Mouse (Mus musculus) bone marrow macrophage, adult 2 months (primary cell): Measurements from ENCODE around the gene Gm11596.
"Not testable (repeated sequence)": the region's sequence is repeated elsewhere in the genome, so short reads cannot be mapped to it uniquely, and the experiment has no call there.

Source experiments
- CTCF ChIP-seq: IDR thresholded peaks from 2 replicates; pipeline ENCODE4 v1.5.1; 2012; ENCODE audit warnings: low read depth, mild to moderate bottlenecking, low read length, moderate library complexity
- POLR2A ChIP-seq: IDR thresholded peaks from 2 replicates; pipeline ENCODE4 v1.6.1; 2012; ENCODE audit warnings: mild to moderate bottlenecking, low read depth, low read length, borderline replicate concordance

DNA sequence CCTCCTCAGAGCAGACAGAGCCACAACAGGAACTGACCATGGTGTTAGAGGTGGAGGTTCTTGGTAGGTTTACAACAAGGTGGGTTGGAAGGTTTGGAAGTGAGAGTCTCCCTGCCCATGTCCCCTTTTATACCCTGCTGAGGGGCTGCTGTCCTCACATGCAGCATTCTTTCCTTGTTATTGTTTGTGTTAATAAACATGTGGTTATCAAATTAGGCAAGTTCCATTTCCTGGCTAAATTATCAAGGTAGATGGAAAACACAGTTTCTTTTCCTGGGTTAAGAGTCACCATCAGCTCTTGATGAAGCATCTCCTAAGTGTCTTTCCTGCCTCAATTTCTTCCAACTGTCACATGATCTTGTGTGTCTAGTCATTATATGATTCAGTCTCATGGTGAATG, 20.5 kb downstream of the Gm11596 start, which contains the start of gene Gm11595:
- not testable (repeated sequence) for TF ChIP-seq POLR2A, CTCF
